Mouse (Mus musculus): ENCODE measurements around the gene Trp53i11.

Trp53i11 gene

GRCm38 (mm10) chr2:93193806-93194205 is 6.5 kb downstream of the Trp53i11 start:
- DNase-seq (ENCODE audit: extremely low read depth, low read depth, low spot score) = no peak

GRCm38 (mm10) chr2:93198846-93199245 is 11.5 kb downstream of the Trp53i11 start:
- DNase-seq (ENCODE audit: extremely low read depth, low read depth, low spot score) = no peak

DNA sequence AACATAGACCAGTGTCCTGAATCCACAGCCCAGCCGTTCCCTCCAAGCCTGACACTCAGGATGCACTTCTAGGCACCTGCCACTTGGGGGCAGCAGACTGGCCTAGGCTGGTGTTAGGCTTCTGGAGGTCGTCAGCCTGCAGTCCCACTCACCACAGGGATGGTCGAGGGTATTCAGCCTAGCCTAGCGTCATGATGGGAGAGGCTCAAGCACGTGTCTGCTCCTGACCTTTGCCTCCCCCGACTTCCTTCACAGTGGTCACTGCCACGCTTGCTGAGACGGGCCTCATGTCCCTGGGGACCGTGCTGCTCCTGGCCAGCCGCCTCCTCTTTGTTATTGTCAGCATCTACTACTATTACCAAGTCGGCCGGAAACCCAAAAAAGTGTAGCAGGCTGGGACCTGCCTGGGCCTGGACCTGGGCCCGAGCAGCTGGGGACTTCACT is 12.2 kb downstream of the Trp53i11 start:
- no peak for DNase-seq (ENCODE audit: extremely low read depth, low read depth, low spot score)

- DNase-seq (ENCODE audit: extremely low read depth, low read depth, low spot score) = no peak
Measured at GRCm38 (mm10) chr2:93200681-93201340, 13.5 kb downstream of the Trp53i11 start.

GRCm38 (mm10) chr2:93201997-93202396 is 14.6 kb downstream of the Trp53i11 start:
- no peak for DNase-seq (ENCODE audit: extremely low read depth, low read depth, low spot score)

GRCm38 (mm10) chr2:93202782-93203181 is 15.4 kb downstream of the Trp53i11 start:
- DNase-seq (ENCODE audit: extremely low read depth, low read depth, low spot score) = no peak

- DNase-seq (ENCODE audit: extremely low read depth, low read depth, low spot score) = no peak
Measured at GRCm38 (mm10) chr2:93203682-93204081, 16.3 kb downstream of the Trp53i11 start.

GRCm38 (mm10) chr2:93204571-93204970 is 17.2 kb downstream of the Trp53i11 start:
- DNase-seq (ENCODE audit: extremely low read depth, low read depth, low spot score) = no peak

DNA sequence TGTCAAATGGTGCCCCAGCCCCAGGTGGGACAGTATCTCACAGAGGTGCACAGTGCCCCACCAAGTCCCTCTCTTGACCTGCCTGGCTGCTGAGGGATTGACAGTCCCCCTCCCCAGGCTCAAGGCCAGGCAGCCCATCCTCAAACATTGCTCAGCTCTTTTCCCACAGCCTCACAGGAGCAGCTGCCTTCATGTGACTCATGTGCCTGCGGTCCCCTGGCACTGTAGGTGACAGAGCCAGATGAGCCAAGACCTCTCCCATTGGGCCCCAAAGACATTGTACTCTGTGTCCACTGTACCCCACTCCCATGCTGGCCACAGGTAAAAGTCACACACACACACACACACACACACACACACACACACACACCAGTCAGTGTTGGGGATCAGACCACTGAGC is 18.8 kb downstream of the Trp53i11 start:
- DNase-seq (ENCODE audit: extremely low read depth, low read depth, low spot score) = no peak

DNA sequence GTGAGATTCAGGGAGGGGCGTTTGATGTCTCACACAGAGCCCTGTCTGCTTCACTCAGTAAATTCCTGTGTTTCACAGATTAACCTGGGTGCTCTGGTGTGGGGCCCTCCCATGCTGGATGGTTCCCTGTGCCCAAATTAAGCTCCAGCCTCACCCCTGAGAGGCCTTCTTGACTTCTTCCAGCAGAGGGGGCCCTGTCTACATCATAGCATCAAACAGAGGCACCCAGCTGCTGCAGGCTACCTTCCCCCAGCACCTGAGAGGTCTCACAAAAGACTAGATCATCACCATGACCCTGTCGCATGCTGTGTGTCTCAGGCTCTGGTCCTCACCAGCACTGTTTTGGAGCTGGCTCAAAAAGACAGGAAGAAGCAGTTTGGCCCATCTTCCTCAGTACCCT is 25.0 kb downstream of the Trp53i11 start:
- no peak for DNase-seq (ENCODE audit: extremely low read depth, low read depth, low spot score)

- DNase-seq (ENCODE audit: extremely low read depth, low read depth, low spot score) = no peak
Measured at GRCm38 (mm10) chr2:93212865-93213264, 25.5 kb downstream of the Trp53i11 start.

GRCm38 (mm10) chr2:93214192-93214591 is 26.8 kb downstream of the Trp53i11 start:
- DNase-seq (ENCODE audit: extremely low read depth, low read depth, low spot score) = no peak

DNA sequence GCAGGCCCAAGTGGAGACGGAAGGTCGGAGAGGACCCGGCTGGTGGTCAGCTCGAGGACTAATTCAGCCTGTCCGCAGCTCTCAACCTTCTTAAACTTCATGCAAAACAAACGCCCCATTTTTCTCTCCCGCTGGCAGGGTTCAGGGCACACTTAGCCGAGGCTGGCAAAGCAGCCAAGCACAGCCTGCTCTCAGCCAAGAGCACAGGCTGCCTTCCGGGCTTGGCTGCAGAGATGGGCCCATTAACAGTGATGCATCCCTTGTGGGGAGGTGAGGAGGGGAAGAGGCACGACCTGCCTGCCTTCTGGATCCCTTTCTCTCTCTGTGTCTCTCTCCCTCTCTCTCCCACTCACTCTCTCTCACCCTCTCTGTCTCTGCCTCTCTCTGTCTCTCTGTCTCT is 28.4 kb downstream of the Trp53i11 start:
- no peak for DNase-seq (ENCODE audit: extremely low read depth, low read depth, low spot score)

- no peak for DNase-seq (ENCODE audit: extremely low read depth, low read depth, low spot score)
Measured at GRCm38 (mm10) chr2:93217015-93217414, 29.7 kb downstream of the Trp53i11 start.

DNA sequence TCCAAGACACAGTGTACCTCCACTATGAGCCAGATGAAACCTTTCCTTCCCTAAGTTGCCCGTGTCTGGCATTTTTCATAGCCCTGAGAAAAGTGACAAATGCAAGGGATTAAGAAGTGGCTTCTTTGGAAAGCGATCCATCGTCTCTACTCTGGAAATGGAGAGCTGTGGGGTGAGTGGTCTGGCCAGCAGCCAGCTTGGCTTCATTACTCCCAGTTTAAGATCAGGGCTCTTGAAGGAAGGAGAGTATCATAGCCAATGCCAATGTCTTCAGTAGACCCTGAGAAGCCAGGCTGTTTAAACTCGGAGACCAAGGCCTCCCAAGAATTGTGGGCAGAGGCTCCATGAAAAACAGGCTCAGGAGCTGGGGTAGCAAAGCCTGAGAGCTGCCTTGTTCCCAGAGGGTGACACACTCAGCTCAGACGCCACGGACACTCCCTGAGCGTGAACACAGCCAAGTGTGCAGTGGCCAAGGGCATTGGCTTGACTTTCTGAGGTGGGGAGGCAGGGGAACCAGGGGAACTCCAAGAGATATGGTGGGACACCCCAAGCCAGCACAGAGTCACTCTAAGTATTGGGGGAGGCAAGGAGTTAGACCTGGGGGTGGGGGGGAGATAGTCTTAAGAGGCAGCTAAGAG is 31.1 kb downstream of the Trp53i11 start:
- no peak for DNase-seq (ENCODE audit: extremely low read depth, low read depth, low spot score)

GRCm38 (mm10) chr2:93219576-93219975 is 32.2 kb downstream of the Trp53i11 start:
- DNase-seq (ENCODE audit: extremely low read depth, low read depth, low spot score) = no peak

GRCm38 (mm10) chr2:93220447-93220846 is 33.1 kb downstream of the Trp53i11 start:
- DNase-seq (ENCODE audit: extremely low read depth, low read depth, low spot score) = no peak

DNA sequence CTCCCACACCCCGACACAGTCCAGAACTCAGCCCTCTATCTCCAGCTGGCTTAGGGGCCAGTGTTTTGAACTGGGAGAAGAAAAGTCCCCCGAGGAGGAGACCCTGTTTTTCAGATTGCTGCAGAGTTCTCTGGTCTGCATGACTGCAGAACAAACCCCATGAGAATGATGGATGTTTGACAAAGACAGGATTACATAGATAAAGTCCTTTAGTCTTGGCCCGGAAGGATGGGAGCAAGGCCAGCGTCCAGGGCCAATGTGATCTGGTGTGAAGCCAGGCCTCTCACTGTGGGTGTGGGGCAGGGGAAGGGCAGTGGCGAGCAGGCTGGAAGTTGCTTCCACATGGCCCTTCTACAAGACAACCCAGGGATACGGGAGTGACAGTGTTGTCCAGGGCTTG is 36.1 kb downstream of the Trp53i11 start:
- DNase-seq (ENCODE audit: extremely low read depth, low read depth, low spot score) = no peak

- no peak for DNase-seq (ENCODE audit: extremely low read depth, low read depth, low spot score)
Measured at GRCm38 (mm10) chr2:93226606-93227595, 39.6 kb downstream of the Trp53i11 start.

GRCm38 (mm10) chr2:93227713-93228479 is 40.5 kb downstream of the Trp53i11 start:
- no peak for DNase-seq (ENCODE audit: extremely low read depth, low read depth, low spot score)

DNA sequence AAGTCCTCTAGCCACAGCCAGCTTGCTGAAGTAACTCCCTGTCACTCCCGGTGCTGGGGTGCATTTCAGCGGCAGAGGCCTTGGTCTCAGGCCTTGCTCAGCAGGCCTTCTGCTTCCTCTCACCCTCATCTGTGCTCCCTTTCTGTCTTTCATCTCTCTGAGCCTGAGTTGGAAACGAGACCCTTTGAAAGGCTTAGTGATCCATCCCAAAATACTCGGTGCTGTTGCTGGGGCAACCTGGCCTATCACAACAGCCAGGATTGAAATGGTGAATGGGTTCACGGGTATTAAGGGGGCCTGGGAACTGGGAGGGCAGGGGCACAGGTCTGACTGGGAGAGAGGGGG is 41.1 kb downstream of the Trp53i11 start:
- no peak for DNase-seq (ENCODE audit: extremely low read depth, low read depth, low spot score)
